Mouse (Mus musculus): ENCODE measurements around the gene Plcxd2. TPM values are rescaled to one million over a fixed set of nuclear protein-coding genes. Genes with fewer than 3 reads are reported as not detected.

Gene Plcxd2
- total RNA-seq, 2 experiments from 2014 or later, result 16.1 to 18.0 TPM

- DNase-seq (ENCODE audit: extremely low spot score in 1 of 2, low spot score in 1 of 2), result no peak
Measured at GRCm38 (mm10) chr16:45990901-45991676, 18.9 kb downstream of the Plcxd2 start.

DNA sequence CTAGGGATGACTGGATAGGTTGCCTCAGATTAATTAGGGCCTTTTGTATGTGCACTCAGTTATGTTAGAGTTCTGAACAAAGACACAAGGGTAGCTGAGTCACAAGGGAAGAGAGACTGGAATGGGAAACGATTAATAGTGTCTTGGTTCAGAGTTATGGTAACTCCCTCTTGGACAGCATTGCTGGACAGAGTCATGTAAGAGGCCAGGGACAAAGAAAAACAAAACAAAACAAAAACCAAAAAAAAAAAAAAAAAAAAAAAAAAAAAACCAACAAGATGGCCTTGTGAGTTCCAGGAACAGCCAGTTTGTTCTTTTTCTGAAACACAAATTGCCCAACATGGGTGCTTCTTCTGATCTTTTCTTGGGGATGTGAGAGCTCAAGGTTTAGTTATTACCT, 23.8 kb downstream of the Plcxd2 start:
- DNase-seq (ENCODE audit: extremely low spot score in 1 of 2, low spot score in 1 of 2), result no peak

DNA sequence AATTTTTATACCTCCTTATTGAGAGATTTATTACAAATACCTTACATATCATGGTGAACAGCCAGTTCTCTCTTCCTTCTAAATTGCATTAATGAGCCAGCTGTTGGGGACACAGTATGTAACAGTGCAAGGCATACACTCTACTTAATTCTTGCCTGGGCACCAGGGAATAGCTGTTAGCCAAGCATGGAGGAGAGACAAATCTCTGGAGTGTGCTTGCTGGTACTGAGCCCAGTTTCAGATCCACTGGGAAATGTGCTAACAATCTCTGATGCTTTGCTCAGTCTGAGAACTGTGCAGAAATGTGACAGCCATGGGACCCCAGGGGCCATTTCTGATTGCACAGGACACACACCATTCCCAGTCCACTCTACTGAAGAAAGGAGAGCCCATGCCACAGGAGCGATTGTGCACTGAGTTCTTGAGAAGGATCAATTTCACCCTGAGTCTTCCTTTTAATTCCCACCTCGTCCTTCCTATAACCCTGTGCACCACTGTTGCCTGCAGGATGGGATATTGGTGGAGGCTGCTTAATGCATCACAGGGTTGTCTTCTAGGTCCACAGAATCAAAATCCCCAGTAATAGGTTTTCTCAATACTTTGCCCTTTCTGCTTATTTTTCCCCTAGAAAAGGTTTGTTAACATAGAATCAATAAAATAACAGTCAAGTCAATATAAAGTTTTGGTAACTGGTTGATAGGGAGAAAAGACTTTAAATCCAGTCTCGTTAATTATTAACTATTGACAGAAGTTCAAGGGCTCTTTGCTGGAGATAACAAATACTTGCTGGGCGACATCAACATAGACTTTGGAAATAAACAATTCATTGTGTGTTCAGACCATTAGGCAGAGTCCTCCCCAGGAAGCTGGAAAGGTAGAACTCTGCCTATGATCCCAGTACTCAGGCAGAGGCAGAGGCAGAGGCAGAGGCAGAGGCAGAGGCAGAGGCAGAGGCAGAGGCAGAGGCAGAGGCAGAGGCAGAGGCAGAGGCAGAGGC, 25.1 kb downstream of the Plcxd2 start:
- no peak for DNase-seq (ENCODE audit: extremely low spot score in 1 of 2, low spot score in 1 of 2)

- no peak for DNase-seq (ENCODE audit: extremely low spot score in 1 of 2, low spot score in 1 of 2)
Measured at GRCm38 (mm10) chr16:45976251-45976650, 33.8 kb downstream of the Plcxd2 start.

DNA sequence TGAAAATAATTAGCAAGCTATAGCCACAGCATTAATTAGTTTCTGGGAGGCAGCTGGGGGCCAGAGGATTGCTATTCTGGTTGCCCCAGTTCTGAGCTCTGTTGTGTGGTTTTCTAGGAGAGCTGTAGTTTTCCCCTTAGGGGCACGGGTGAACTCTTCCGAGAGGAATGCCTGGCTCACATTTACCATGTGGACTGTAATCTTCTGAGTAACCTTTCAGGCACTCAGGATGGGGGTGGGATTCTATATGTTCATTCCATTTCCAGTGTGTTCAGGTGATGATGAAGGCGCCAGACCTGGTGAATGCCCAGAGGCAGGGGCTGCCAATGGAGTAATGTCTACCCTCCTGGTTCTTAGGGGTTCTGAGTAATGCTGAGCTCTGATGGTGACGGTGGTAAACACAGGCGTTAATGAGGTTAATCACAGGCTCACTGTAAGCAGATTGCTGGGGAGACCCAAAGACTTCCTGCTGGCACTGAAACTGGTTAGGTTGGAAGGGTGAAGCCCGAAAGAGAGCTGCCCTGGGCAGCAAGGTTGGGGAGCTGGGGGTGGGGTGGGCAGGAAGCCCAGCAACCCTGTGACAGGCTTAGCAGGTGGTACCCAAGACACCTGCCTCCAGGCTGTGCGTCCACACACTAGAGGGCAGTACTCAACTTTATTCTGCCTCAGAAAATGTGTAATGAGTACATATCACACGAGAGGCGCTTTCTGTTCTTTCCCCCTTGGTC, 35.9 kb downstream of the Plcxd2 start:
- no peak for DNase-seq (ENCODE audit: extremely low spot score in 1 of 2, low spot score in 1 of 2)

DNA sequence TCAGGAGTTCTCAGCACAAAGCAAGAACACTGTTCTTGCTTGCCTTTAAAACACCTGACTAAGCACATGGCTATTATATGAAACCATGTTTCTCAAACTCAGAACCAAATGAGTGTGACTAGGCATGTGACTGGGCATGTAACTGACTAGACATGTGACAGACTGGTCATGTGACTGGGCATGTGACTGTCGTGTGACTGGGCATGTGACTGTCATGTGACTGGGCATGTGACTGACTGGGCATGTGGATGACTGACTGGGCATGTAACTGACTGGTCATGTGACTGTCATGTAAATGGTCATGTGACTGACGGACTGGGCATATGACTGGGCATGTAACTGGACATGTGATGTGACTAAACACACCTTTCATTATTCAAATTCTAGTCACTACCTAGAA, 39.8 kb downstream of the Plcxd2 start:
- DNase-seq (ENCODE audit: extremely low spot score in 1 of 2, low spot score in 1 of 2), result no peak

DNA sequence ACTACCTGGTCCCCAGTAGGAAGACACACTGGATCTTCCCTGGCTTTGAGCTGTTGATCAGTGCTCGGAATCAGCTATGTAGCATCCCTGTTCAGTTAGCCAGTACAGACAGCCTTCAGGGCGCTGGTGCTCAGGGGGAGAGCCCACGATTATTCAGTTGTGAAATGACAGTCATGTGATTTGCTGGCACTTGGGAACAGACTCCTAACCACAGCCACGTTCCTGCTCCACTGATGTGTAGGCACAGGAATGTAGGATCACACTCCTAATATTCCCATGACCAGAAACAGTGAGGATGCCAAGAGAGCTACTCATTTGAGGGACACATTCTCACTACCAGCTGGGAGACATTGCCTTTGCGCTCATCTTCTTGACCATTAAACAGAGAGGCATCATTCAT, 41.3 kb downstream of the Plcxd2 start:
- no peak for DNase-seq (ENCODE audit: extremely low spot score in 1 of 2, low spot score in 1 of 2)

DNA sequence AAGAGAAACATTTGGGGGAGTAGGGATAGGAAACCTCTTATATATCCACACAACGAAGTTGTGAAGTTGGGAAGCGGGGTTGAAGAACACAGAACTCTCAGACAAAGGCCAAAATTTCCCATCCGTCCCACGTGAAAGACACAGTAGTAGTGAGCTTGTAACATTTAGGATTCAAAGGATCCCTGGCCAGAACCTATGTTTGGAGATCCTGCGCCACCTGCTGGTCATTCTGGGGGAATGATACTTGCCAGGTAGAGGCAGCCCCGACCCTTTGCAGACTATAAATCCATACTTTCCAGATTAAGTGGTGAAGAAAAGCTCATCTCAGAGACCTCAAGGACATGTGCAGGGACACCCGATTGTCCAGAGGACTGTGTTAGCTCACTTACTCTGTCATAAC, 42.5 kb downstream of the Plcxd2 start:
- peak; percentile 68 to 82 for DNase-seq (ENCODE audit: extremely low spot score in 1 of 2, low spot score in 1 of 2)

DNA sequence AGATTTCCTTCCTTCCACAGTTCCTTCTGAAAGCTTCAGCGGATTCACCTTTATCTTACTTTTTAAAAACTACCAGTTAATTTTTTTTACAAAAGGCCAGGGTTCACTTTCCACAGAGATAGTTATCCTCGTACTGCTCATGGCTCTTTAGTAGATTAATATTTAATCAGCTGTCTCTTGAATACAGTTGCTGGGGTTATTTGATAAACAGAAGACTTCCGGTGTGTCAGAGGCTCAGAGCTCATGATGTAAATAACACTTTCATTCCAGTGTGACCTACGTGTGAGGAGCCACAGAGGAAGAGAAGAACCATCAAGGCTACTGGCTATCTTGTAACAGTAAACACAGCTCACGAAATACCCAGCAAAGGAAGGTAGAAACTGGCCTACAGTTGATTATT, 43.4 kb downstream of the Plcxd2 start:
- no peak for DNase-seq (ENCODE audit: extremely low spot score in 1 of 2, low spot score in 1 of 2)

GRCm38 (mm10) chr16:45964777-45965176, 45.2 kb downstream of the Plcxd2 start:
- no peak for DNase-seq (ENCODE audit: extremely low spot score in 1 of 2, low spot score in 1 of 2)

- DNase-seq (ENCODE audit: extremely low spot score in 1 of 2, low spot score in 1 of 2), result no peak
Measured at GRCm38 (mm10) chr16:45963837-45964236, 46.2 kb downstream of the Plcxd2 start.

GRCm38 (mm10) chr16:45963088-45963487, 46.9 kb downstream of the Plcxd2 start:
- no peak for DNase-seq (ENCODE audit: extremely low spot score in 1 of 2, low spot score in 1 of 2)

GRCm38 (mm10) chr16:45960978-45961377, 49.0 kb downstream of the Plcxd2 start:
- no peak for DNase-seq (ENCODE audit: extremely low spot score in 1 of 2, low spot score in 1 of 2)

DNA sequence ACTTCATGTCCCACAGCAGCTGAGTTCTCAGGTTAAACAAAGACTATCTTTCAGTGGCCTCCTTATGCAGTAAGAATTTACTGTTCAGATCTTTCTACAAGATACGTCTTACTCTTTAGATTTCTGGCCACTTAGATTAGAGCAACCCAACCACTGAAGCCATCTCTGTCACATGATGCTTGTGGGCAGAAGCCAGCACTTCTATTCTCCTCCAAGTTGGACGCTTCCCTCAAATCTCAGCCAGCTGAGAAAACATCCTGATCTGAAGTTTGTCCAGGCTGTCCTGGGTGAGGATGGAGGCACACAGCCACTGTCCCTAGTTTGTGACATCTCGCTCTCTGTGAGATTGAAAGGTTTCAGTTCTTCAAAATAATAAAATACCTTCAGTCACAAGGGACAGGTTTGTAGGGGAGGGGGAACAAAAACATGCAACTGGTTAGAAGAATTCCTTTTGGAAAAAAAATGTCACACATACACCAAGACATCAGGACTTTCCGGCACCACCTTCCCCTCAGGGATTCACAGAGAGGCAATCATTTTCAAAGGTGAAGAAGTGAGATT, 53.5 kb downstream of the Plcxd2 start:
- no peak for DNase-seq (ENCODE audit: extremely low spot score in 1 of 2, low spot score in 1 of 2)

DNA sequence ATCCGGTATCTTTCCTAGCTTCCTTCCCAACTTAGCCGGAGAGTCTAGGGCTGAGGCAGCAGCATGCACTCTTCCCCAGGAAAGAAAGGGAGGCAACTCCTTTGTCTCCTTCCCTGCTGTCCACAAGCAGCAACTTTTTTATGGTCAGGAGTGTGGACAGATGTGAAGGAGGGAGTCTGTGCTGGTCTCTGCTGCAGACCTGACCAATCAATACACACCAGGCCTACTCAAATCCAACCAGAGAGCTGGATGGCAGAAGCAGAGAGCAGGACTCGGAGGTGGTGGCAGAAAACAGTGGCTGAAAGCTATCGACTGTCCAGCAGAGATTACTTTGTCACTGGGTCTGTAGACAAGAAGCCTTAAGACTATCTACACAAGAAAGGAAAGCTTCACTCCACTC, 56.6 kb downstream of the Plcxd2 start, which contains the start of gene Phldb2:
Phldb2 (minus strand) TSS at position 205 of the 400 bp plus-strand sequence.
- DNase-seq (ENCODE audit: extremely low spot score in 1 of 2, low spot score in 1 of 2), result no peak

DNA sequence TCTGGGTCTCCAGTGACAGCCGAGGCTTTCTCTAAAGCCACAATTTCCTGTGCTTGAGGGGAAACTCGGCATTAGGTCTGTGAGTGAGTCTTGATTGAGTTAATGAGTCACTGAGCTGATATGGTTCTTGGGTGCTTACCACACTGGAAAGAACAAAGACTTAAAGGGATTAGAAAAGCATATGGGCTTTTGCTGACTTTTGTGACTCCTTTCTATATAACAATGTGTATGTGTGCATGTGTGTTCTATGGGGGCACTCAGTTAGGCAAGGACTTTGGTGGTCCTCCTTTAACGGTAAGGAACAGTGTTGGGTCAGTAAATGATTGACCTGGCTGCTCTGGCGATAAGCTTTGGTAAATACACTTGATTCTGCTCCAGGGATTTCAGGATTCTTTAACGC, 57.5 kb downstream of the Plcxd2 start:
- no peak for DNase-seq (ENCODE audit: extremely low spot score in 1 of 2, low spot score in 1 of 2)

DNA sequence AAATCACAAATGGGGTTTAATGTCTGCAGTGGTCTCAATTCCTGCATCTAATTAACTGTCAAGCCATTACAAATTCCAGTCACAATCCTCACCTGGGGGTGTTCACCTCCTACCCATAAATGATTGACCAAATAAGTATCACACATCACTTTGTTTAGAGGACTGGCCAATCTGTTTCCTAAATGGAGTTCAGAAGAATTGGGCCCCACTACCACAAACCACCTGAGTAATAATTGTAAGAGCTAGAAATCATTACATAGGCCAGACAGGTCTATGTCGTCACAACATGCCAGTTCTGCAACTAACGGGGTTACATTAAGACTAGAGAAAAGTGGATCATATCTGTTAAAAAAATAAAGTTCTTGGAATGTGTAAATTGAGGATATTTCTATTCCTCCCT, 58.0 kb downstream of the Plcxd2 start:
- no peak for DNase-seq (ENCODE audit: extremely low spot score in 1 of 2, low spot score in 1 of 2)

DNA sequence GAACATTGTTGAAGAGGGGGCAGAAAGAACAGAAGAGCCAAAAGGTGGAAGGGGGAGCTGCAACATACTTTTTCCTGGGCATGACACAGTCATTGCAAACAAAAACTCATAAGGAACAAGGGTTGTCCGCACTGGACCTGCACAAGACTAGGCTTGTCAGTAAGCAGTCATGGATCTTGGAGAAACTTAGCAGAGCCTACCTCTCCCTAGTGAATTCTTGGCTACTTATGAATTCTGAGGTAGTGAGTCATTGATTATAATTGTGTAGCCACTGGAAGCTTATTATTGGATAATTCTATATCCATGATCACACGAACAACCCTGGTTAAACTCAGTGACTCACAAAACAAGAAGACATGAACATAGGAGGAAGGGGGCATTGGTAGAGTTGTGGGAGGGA, 63.7 kb downstream of the Plcxd2 start:
- no peak for DNase-seq (ENCODE audit: extremely low spot score in 1 of 2, low spot score in 1 of 2)

DNA sequence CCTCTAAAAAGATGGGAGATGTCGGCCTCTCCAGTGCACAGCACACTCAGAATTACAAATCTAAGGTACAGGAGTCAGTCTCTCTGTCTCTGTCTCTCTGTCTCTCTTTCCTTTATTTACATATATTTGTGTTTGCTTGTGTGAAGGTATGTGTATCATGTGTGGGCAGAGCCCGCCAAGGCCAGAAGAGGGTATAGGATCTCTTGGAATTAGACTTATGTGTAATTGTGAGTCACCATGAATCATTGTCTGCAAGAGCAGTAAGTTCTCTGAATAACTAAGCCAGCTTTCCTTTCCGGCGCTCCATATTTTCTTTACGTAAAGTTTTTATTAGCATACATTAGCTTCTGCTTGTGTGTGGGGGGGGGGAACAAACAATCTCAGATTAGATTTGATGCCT, 64.4 kb downstream of the Plcxd2 start:
- DNase-seq (ENCODE audit: extremely low spot score in 1 of 2, low spot score in 1 of 2), result no peak

DNA sequence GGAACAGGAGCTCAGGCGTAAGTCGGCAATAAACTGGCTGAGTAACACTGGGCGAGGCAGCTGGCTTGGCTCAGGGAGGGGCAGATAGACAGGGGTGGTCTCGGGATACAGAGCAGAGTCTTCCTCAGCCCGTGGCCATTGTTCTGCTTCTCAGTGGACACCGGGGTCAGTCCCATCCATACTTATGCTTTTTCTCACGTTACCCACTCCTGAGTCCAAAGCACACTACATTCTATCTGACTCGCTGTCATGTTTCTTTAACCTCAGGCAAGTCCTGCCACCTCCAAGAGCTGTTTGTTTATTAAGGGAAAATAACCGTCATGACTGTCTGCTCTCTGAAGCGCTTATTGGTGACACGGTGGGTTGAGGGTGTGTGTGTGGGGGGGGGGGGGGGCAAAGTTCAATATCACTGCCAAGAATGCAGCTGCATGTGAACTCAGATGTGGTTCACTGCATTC, 64.8 kb downstream of the Plcxd2 start:
- no peak for DNase-seq (ENCODE audit: extremely low spot score in 1 of 2, low spot score in 1 of 2)

Data from layer of hippocampus, postnatal 25 days (tissue).